Mouse (Mus musculus) erythroblast, embryonic 14.5 days (primary cell): Measurements from ENCODE around the gene Zfp386.

Experiments
- GATA1 ChIP-seq: IDR thresholded peaks from 2 replicates; pipeline ENCODE4 v1.6.1; 2012; ENCODE audit warnings: low read length, inconsistent platforms, mixed read lengths
- TAL1 ChIP-seq: IDR thresholded peaks from 3 replicates; pipeline ENCODE4 v1.6.1; 2012; ENCODE audit warnings: low read length, inconsistent platforms, mixed read lengths

DNA sequence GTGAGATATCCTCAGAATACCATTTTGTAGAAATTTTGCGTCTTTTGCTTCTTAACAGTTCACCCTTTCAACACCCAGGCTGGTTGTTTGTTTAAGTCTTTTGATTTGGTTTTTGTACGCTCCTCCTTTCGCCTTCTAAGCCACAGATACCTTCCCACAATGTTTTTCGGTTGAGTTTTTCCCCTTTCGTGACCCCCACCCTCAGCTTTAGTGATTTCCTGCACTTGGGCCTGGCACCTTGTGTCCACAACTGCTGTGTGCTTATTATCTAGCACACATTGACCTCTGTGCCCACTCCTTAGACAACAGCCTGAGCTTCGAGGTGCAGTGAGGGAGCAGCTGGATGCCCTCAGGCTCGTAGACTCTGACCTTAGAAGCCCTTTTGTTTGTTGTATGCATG lies 1.2 kb downstream of the Zfp386 start:
- TF ChIP-seq TAL1 (no peak), GATA1 (no peak)
